Mouse (Mus musculus): ENCODE measurements around the gene Nfkb1. TPM values are rescaled to one million over a fixed set of nuclear protein-coding genes. Genes with fewer than 3 reads are reported as not detected.

Gene Nfkb1
- polyA plus RNA-seq, 1 experiment from 2014 or later: 12.3 TPM

GRCm38 (mm10) chr3:135648501-135648900 is 42.8 kb downstream of the Nfkb1 start:
- no peaks in the 10 kb centered on the region for H3K27me3 ChIP-seq (ENCODE audit: control insufficient read depth, insufficient read depth, low read length)
- H3K27ac ChIP-seq (ENCODE audit: low read depth, low read length): no peak overlapping the region
- ATAC-seq (ENCODE audit: low FRiP score): no peak
- no peak for DNase-seq (ENCODE audit: low spot score)
- no peaks in the 10 kb centered on the region for H3K4me1 ChIP-seq (replicated peaks; ENCODE audit: control insufficient read depth, insufficient read depth, low read length)
- H3K9ac ChIP-seq (ENCODE audit: low read depth, low read length): no peak overlapping the region
- no peak overlapping the region for H3K4me3 ChIP-seq (ENCODE audit: low read depth, low read length)
- no peak overlapping the region for H3K4me2 ChIP-seq (replicated peaks; ENCODE audit: low read depth, low read length)
- no peaks in the 10 kb centered on the region for H3K36me3 ChIP-seq (ENCODE audit: control insufficient read depth, insufficient read depth, low read length)
- 90% methylated on average over 8 of the region's 8 CpGs for WGBS
- H3K9me3 ChIP-seq (ENCODE audit: control insufficient read depth, low read length): no peaks in the 10 kb centered on the region

GRCm38 (mm10) chr3:135646622-135647021 is 44.7 kb downstream of the Nfkb1 start:
- ATAC-seq (ENCODE audit: low FRiP score) (no peak), DNase-seq (ENCODE audit: low spot score) (no peak)
- WGBS: 96% methylated on average over 1 of the region's 1 CpGs
- no peak overlapping the region for H3K27ac ChIP-seq (ENCODE audit: low read depth, low read length)
- H3K4me2 ChIP-seq (replicated peaks; ENCODE audit: low read depth, low read length): no peak overlapping the region
- no peaks in the 10 kb centered on the region for H3K9me3 ChIP-seq (ENCODE audit: control insufficient read depth, low read length)
- no peak overlapping the region for H3K4me3 ChIP-seq (ENCODE audit: low read depth, low read length)
- no peak overlapping the region for H3K9ac ChIP-seq (ENCODE audit: low read depth, low read length)
- H3K36me3 ChIP-seq (ENCODE audit: control insufficient read depth, insufficient read depth, low read length): no peaks in the 10 kb centered on the region
- no peaks in the 10 kb centered on the region for H3K4me1 ChIP-seq (replicated peaks; ENCODE audit: control insufficient read depth, insufficient read depth, low read length)
- H3K27me3 ChIP-seq (ENCODE audit: control insufficient read depth, insufficient read depth, low read length): no peaks in the 10 kb centered on the region

DNA sequence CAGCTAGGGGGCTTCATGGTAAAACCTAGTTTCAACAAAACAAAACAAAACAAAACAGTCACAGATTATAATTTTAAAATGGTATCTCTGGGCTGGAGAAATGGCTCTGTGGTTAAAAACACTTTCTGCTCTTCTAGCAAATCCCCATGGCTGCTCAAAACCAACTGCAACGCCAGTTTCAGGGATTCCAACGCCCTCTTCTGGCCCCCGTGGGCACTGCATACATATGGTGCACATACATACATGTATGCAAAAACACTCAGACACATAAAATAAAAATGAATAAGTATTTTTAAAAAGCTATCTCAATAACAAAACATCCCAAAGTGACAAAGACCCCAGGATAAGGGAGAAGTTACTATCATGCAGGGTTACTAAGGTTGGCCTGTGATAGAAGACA is 46.4 kb downstream of the Nfkb1 start:
- no peak overlapping the region for H3K4me2 ChIP-seq (replicated peaks; ENCODE audit: low read depth, low read length)
- H3K9me3 ChIP-seq (ENCODE audit: control insufficient read depth, low read length): no peaks in the 10 kb centered on the region
- H3K9ac ChIP-seq (ENCODE audit: low read depth, low read length): no peak overlapping the region
- H3K27me3 ChIP-seq (ENCODE audit: control insufficient read depth, insufficient read depth, low read length): no peaks in the 10 kb centered on the region
- H3K36me3 ChIP-seq (ENCODE audit: control insufficient read depth, insufficient read depth, low read length): no peaks in the 10 kb centered on the region
- ATAC-seq (ENCODE audit: low FRiP score): no peak
- DNase-seq (ENCODE audit: low spot score): no peak
- no peaks in the 10 kb centered on the region for H3K4me1 ChIP-seq (replicated peaks; ENCODE audit: control insufficient read depth, insufficient read depth, low read length)
- H3K4me3 ChIP-seq (ENCODE audit: low read depth, low read length): no peak overlapping the region
- WGBS: 89% methylated on average over 3 of the region's 3 CpGs
- no peak overlapping the region for H3K27ac ChIP-seq (ENCODE audit: low read depth, low read length)

DNA sequence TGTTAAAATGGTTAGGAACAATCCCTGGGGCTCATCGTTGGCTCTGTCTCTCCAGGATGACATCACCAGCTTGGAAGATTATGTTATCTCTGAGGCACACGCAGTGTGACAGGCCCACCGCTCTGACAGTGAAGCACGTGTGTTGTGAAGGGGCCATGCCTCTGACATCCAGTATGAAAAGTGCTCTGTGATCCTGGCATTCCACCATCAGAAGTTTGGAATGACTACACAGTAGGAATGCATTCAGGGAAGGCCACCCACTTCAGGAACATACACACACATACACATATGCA is 49.8 kb downstream of the Nfkb1 start:
- Histone ChIP-seq H3K36me3 (ENCODE audit: control insufficient read depth, insufficient read depth, low read length) (no peaks in the 10 kb centered on the region), H3K9ac (ENCODE audit: low read depth, low read length) (no peak overlapping the region), H3K4me3 (ENCODE audit: low read depth, low read length) (no peak overlapping the region), H3K9me3 (ENCODE audit: control insufficient read depth, low read length) (no peaks in the 10 kb centered on the region), H3K4me1 (replicated peaks; ENCODE audit: control insufficient read depth, insufficient read depth, low read length) (no peaks in the 10 kb centered on the region), H3K4me2 (replicated peaks; ENCODE audit: low read depth, low read length) (no peak overlapping the region), H3K27ac (ENCODE audit: low read depth, low read length) (no peak overlapping the region), H3K27me3 (ENCODE audit: control insufficient read depth, insufficient read depth, low read length) (no peaks in the 10 kb centered on the region)
- WGBS: 86% methylated on average over 4 of the region's 4 CpGs
- no peak for ATAC-seq (ENCODE audit: low FRiP score)
- DNase-seq (ENCODE audit: low spot score): no peak

DNA sequence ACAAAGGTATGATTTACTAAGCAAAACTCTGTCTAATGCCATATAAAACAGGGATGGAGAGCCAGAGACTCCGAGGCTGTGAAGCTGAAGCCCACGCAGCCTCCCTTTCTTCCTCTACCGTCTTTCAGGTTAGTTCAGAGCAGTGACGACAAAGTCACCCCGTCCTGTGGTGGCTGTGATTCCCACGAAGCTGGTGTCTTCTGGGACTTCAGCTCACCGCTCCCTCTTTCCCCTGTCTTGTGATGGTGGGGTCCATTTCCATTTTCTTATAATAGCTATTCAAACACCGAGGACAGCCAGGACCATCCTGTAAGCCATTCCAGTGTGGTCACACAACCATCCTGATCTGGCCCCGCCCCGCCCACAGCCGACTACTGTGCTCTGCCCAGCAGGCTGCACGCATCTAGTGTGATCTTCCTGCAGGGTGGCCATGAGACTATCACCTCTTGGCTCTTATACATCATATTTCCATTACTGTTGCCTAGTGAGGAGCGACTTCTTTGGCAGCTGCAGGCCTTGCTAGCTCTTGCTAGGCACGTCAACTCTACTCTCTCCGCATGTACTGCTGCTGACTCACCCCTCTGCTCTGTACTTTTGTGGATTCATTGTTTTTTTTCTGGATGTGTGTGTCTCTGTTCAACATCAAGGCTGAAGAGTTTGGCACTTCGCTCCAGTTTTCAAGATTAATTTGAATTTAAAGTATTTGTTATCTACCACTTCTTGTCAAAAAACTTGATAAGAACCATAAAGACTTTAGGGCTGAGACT is 50.3 kb downstream of the Nfkb1 start:
- H3K4me1 ChIP-seq (replicated peaks; ENCODE audit: control insufficient read depth, insufficient read depth, low read length): no peaks in the 10 kb centered on the region
- H3K9ac ChIP-seq (ENCODE audit: low read depth, low read length): no peak overlapping the region
- no peak overlapping the region for H3K27ac ChIP-seq (ENCODE audit: low read depth, low read length)
- no peak overlapping the region for H3K4me3 ChIP-seq (ENCODE audit: low read depth, low read length)
- H3K36me3 ChIP-seq (ENCODE audit: control insufficient read depth, insufficient read depth, low read length): no peaks in the 10 kb centered on the region
- ATAC-seq (ENCODE audit: low FRiP score) (no peak), DNase-seq (ENCODE audit: low spot score) (no peak)
- no peaks in the 10 kb centered on the region for H3K9me3 ChIP-seq (ENCODE audit: control insufficient read depth, low read length)
- no peak overlapping the region for H3K4me2 ChIP-seq (replicated peaks; ENCODE audit: low read depth, low read length)
- 94% methylated on average over 16 of the region's 16 CpGs for WGBS
- H3K27me3 ChIP-seq (ENCODE audit: control insufficient read depth, insufficient read depth, low read length): no peaks in the 10 kb centered on the region

DNA sequence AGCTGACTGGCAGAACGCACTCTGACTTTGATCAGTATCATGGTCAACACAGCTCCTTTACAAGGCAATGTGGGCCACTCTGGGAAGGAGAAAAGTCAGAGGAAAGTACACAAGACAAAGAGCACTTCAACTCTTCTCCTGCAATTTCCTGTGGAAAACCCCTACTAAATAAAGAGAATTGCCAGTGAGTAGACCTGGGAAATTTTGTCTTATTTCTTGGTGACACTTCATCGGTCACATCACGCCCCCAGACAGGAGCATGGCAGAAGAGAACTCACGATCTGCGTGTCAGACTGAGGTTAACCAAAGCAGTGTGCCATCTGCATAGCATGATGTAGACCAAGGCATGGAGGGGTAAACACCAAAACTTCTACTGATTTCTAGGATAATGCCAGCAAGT is 51.1 kb downstream of the Nfkb1 start:
- Histone ChIP-seq H3K4me3 (ENCODE audit: low read depth, low read length) (no peak overlapping the region), H3K9ac (ENCODE audit: low read depth, low read length) (no peak overlapping the region), H3K9me3 (ENCODE audit: control insufficient read depth, low read length) (no peaks in the 10 kb centered on the region), H3K36me3 (ENCODE audit: control insufficient read depth, insufficient read depth, low read length) (no peaks in the 10 kb centered on the region), H3K4me1 (replicated peaks; ENCODE audit: control insufficient read depth, insufficient read depth, low read length) (no peaks in the 10 kb centered on the region), H3K27me3 (ENCODE audit: control insufficient read depth, insufficient read depth, low read length) (no peaks in the 10 kb centered on the region), H3K4me2 (replicated peaks; ENCODE audit: low read depth, low read length) (no peak overlapping the region), H3K27ac (ENCODE audit: low read depth, low read length) (no peak overlapping the region)
- DNase-seq (ENCODE audit: low spot score): no peak
- no peak for ATAC-seq (ENCODE audit: low FRiP score)
- WGBS: 96% methylated on average over 5 of the region's 5 CpGs

- WGBS: 85% methylated on average over 5 of the region's 5 CpGs
- H3K9ac ChIP-seq (ENCODE audit: low read depth, low read length): no peak overlapping the region
- no peaks in the 10 kb centered on the region for H3K4me1 ChIP-seq (replicated peaks; ENCODE audit: control insufficient read depth, insufficient read depth, low read length)
- ATAC-seq (ENCODE audit: low FRiP score) (no peak), DNase-seq (ENCODE audit: low spot score) (no peak)
- H3K4me3 ChIP-seq (ENCODE audit: low read depth, low read length): no peak overlapping the region
- H3K9me3 ChIP-seq (ENCODE audit: control insufficient read depth, low read length): no peaks in the 10 kb centered on the region
- no peaks in the 10 kb centered on the region for H3K36me3 ChIP-seq (ENCODE audit: control insufficient read depth, insufficient read depth, low read length)
- no peak overlapping the region for H3K4me2 ChIP-seq (replicated peaks; ENCODE audit: low read depth, low read length)
- no peaks in the 10 kb centered on the region for H3K27me3 ChIP-seq (ENCODE audit: control insufficient read depth, insufficient read depth, low read length)
- H3K27ac ChIP-seq (ENCODE audit: low read depth, low read length): no peak overlapping the region
Observed at GRCm38 (mm10) chr3:135637592-135637991, 53.8 kb downstream of the Nfkb1 start.

DNA sequence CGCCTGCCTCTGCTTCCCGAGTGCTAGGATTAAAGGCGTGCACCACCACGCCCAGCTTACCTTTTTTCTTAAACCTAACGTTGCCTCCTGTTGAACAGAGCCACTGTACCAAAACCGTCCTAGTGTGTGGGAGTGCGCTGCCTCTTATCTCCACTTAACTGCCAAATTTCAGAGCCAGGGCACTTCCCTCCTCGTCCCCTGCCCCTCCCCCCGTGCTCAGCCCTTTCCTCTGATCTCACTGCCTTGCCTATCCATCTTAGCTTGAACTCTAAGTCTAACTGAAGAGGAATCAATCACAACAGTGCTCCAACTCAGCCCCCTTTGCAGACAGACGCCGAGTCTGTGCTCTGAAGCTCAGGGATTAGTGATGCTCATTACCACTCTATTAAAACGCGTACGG is 54.9 kb downstream of the Nfkb1 start:
- Histone ChIP-seq H3K4me2 (replicated peaks; ENCODE audit: low read depth, low read length) (no peak overlapping the region), H3K4me3 (ENCODE audit: low read depth, low read length) (no peak overlapping the region), H3K4me1 (replicated peaks; ENCODE audit: control insufficient read depth, insufficient read depth, low read length) (no peaks in the 10 kb centered on the region), H3K27me3 (ENCODE audit: control insufficient read depth, insufficient read depth, low read length) (no peaks in the 10 kb centered on the region), H3K9me3 (ENCODE audit: control insufficient read depth, low read length) (no peaks in the 10 kb centered on the region), H3K27ac (ENCODE audit: low read depth, low read length) (no peak overlapping the region), H3K36me3 (ENCODE audit: control insufficient read depth, insufficient read depth, low read length) (no peaks in the 10 kb centered on the region), H3K9ac (ENCODE audit: low read depth, low read length) (no peak overlapping the region)
- no peak for DNase-seq (ENCODE audit: low spot score)
- 54% methylated on average over 14 of the region's 14 CpGs for WGBS
- ATAC-seq (ENCODE audit: low FRiP score): no peak

DNA sequence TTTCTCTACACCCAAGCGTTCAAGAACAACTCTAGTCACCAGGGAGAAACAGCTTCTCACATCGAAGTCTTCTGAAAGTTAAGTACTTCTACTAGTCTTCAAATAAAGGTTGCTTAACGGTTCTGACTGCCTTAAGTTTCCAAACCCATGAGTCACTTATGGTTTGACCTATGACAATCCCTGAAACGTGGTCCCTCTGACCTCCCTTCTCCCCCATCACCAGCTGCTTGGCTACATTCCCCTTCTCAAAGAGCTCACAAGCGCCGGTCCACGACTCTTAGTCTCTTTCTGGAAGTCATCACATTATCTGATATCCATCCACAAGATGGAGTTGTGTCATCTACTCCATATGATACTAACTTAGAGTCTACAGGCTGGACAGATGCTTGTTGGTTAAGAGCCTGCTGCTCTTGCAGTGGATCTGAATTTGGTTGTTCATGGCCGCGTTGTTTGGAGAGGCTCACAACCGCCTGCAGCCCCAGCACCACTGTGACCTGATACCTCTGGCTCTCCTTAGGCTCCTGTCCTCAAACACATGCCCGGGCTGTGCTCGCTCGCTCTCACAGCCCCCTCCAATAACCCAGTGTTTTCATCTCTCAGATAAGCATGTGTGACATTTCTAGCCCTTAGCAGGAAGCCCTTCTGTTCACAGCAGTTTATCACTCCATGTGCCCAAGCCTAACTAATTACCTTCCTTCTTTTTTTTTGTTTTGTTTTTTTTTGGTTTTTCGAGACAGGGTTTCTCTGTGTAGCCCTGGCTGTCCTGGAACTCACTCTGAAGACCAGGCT is 55.5 kb downstream of the Nfkb1 start:
- WGBS: 84% methylated on average over 14 of the region's 14 CpGs
- H3K4me1 ChIP-seq (replicated peaks; ENCODE audit: control insufficient read depth, insufficient read depth, low read length): no peaks in the 10 kb centered on the region
- no peak overlapping the region for H3K9ac ChIP-seq (ENCODE audit: low read depth, low read length)
- H3K9me3 ChIP-seq (ENCODE audit: control insufficient read depth, low read length): no peaks in the 10 kb centered on the region
- no peak for ATAC-seq (ENCODE audit: low FRiP score)
- no peaks in the 10 kb centered on the region for H3K36me3 ChIP-seq (ENCODE audit: control insufficient read depth, insufficient read depth, low read length)
- DNase-seq (ENCODE audit: low spot score): no peak
- H3K27me3 ChIP-seq (ENCODE audit: control insufficient read depth, insufficient read depth, low read length): no peaks in the 10 kb centered on the region
- no peak overlapping the region for H3K27ac ChIP-seq (ENCODE audit: low read depth, low read length)
- no peak overlapping the region for H3K4me2 ChIP-seq (replicated peaks; ENCODE audit: low read depth, low read length)
- H3K4me3 ChIP-seq (ENCODE audit: low read depth, low read length): no peak overlapping the region

Data from hindbrain, embryonic 11.5 days (tissue).